In the genomic region with DNA sequence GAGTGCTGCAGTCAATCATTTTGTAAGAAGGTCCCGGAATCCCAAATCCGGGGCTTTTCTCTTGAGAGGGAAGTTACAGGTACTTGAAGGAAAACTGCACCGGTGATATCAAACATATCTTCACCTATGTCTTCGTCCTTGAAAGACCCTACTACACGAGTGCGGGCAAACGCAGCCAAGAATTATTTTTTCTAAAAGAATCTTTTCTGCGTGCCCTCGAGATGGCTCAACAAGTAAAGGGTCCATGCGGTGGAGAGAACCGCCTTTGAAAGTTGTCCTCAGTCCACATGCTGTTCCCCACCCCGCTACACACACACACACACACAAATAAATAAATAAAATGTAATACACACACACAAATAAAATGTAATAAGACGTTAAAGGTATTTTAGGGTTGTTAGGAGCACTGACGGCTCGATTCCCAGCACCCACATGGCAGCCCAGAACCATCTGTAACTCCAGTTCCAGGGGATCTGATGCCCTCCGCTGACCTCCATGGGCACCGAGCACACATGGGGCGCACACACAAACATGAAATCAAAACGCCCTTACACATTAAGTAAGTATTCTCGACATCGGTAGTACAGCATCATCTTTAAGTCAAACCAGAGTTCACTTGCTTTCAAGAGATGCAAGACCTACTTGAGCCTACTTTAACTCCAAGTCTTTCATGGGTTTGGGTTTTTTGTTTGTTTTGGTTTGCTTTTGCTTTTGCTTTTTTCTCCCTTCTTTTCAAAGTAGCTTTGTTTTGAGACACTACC, we compare ENCODE assay signal across 8 mouse cellular contexts. TPM values are rescaled to one million over a fixed set of nuclear protein-coding genes. Genes with fewer than 3 reads are reported as not detected.
DNase-seq lines count a peak whose midpoint lies in the region; ATAC-seq and TF ChIP-seq lines count a peak whose summit lies in the region.

No protein-coding gene starts in this region.

- no peak for DNase-seq in heart, postnatal 14 days
- DNase-seq in forebrain, postnatal 0 days: no peak
- no peak for DNase-seq in natural killer cell, adult 2 months (ENCODE audit: low spot score in 2 of 2)
- DNase-seq in layer of hippocampus, postnatal 10 days (ENCODE audit: low spot score in 2 of 2): no peak
- DNase-seq in urinary bladder, postnatal 25 days (ENCODE audit: low spot score): no peak

- no peak for TF ChIP-seq CTCF in ES-Bruce4 (IDR thresholded peaks at IDR 0.05; ENCODE audit: low read depth, low read length)
- TF ChIP-seq CTCF in forebrain, postnatal 0 days (IDR thresholded peaks at IDR 0.05; ENCODE audit: low read depth): no peak

- H3K4me2 ChIP-seq in heart, embryonic 14.5 days (ENCODE audit: low read length): peak overlapping the region; percentile 67
- H3K4me2 ChIP-seq in forebrain, postnatal 0 days (ENCODE audit: low read depth): peak overlapping the region; percentile 83
- peak overlapping the region; percentile 89 for H3K4me2 ChIP-seq in liver, embryonic 15.5 days

- 49% methylated on average over 21 of the region's 21 CpGs for WGBS in heart, embryonic 14.5 days
- WGBS in forebrain, postnatal 0 days: 46% methylated on average over 21 of the region's 21 CpGs
- 38% methylated on average over 21 of the region's 21 CpGs for WGBS in liver, embryonic 15.5 days (ENCODE audit: insufficient replicate concordance)

- peaks cover 10 to 12% of the 10 kb centered on the region in 2 experiments for H3K4me1 ChIP-seq in heart, embryonic 14.5 days (ENCODE audit: control insufficient read depth in 2 of 2, insufficient read depth in 2 of 2, low read length in 2 of 2)
- H3K4me1 ChIP-seq in ES-Bruce4 (ENCODE audit: control insufficient read depth, insufficient read depth, low read length): peaks cover 2% of the 10 kb centered on the region
- no peaks in the 10 kb centered on the region for H3K4me1 ChIP-seq in forebrain, postnatal 0 days (ENCODE audit: insufficient read depth)
- H3K4me1 ChIP-seq in liver, embryonic 15.5 days (replicated peaks): peaks cover 41% of the 10 kb centered on the region

- TF ChIP-seq POLR2A in ES-Bruce4 (IDR thresholded peaks at IDR 0.05; ENCODE audit: insufficient read depth, low read length): no peak

- intact Hi-C loops in heart, postnatal 14 days (cut with DNase I): loop anchor here (2.0 to 10.0 kb wide), 5 partner anchors 36 to 368 kb away; a partner anchor contains a TSS

- TF ChIP-seq EP300 in ES-Bruce4 (IDR thresholded peaks at IDR 0.05; ENCODE audit: insufficient read depth, low read depth, low read length): no peak

- ATAC-seq in heart, embryonic 14.5 days (ENCODE audit: insufficient number of reproducible peaks, insufficient read depth, low FRiP score, low read depth): no peak
- peak; percentile 7; the same call in 1 of the 2 replicates for ATAC-seq in forebrain, postnatal 0 days
- no peak for ATAC-seq in liver, embryonic 15.5 days (ENCODE audit: insufficient read depth)

- H3K27me3 ChIP-seq in heart, embryonic 14.5 days (ENCODE audit: control insufficient read depth, insufficient read depth, low read length): no peaks in the 10 kb centered on the region
- no peaks in the 10 kb centered on the region; the same call in 1 of the 2 replicates for H3K27me3 ChIP-seq in ES-Bruce4 (ENCODE audit: control insufficient read depth, insufficient read depth, low read length, poor library complexity, severe bottlenecking)
- H3K27me3 ChIP-seq in forebrain, postnatal 0 days (ENCODE audit: insufficient read depth, low read length): no peaks in the 10 kb centered on the region
- H3K27me3 ChIP-seq in liver, embryonic 15.5 days: no peaks in the 10 kb centered on the region; the same call in 1 of the 2 replicates

- peak overlapping the region; percentile 86 for H3K9ac ChIP-seq in heart, embryonic 14.5 days (ENCODE audit: low read length)
- H3K9ac ChIP-seq in ES-Bruce4 (ENCODE audit: low read depth, poor library complexity, severe bottlenecking): peak overlapping the region; percentile 99
- peak overlapping the region; percentile 65 for H3K9ac ChIP-seq in forebrain, postnatal 0 days
- peak overlapping the region; percentile 84 for H3K9ac ChIP-seq in liver, embryonic 15.5 days

- H3K36me3 ChIP-seq in heart, embryonic 14.5 days (ENCODE audit: control insufficient read depth, insufficient read depth, low read length): no peaks in the 10 kb centered on the region
- no peaks in the 10 kb centered on the region for H3K36me3 ChIP-seq in ES-Bruce4 (ENCODE audit: control insufficient read depth, insufficient read depth, low read length, poor library complexity, severe bottlenecking)
- H3K36me3 ChIP-seq in forebrain, postnatal 0 days (ENCODE audit: insufficient read depth): no peaks in the 10 kb centered on the region
- no peaks in the 10 kb centered on the region for H3K36me3 ChIP-seq in liver, embryonic 15.5 days (replicated peaks)

- peak overlapping the region; percentile 86 to 90 for H3K4me3 ChIP-seq in heart, embryonic 14.5 days (ENCODE audit: control insufficient read depth in 1 of 2, insufficient read depth in 1 of 2, low read depth in 1 of 2, low read length in 2 of 2)
- H3K4me3 ChIP-seq in ES-Bruce4 (ENCODE audit: low read depth, low read length): peak overlapping the region; percentile 68
- peak overlapping the region; percentile 76 for H3K4me3 ChIP-seq in forebrain, postnatal 0 days (ENCODE audit: low read depth, low read length)
- H3K4me3 ChIP-seq in liver, embryonic 15.5 days (replicated peaks): peak overlapping the region; percentile 83

- H3K27ac ChIP-seq in heart, embryonic 14.5 days (replicated peaks in 1 of 2; ENCODE audit: control insufficient read depth in 1 of 2, insufficient read depth in 1 of 2, low read depth in 2 of 2, low read length in 2 of 2): peak overlapping the region; percentile 52 to 60; a peak in 2 of 4 replicates
- no peak overlapping the region for H3K27ac ChIP-seq in ES-Bruce4 (ENCODE audit: insufficient read depth, low read length)
- peak overlapping the region; percentile 62 for H3K27ac ChIP-seq in forebrain, postnatal 0 days (ENCODE audit: low read depth, low read length)
- peak overlapping the region; percentile 90 for H3K27ac ChIP-seq in liver, embryonic 15.5 days (replicated peaks)

- no peaks in the 10 kb centered on the region for H3K9me3 ChIP-seq in heart, embryonic 14.5 days (ENCODE audit: control insufficient read depth, low read length)
- no peaks in the 10 kb centered on the region for H3K9me3 ChIP-seq in ES-Bruce4 (replicated peaks; ENCODE audit: control insufficient read depth, insufficient read depth, low read length, poor library complexity, severe bottlenecking)
- H3K9me3 ChIP-seq in forebrain, postnatal 0 days (ENCODE audit: low read length): no peaks in the 10 kb centered on the region
- no peaks in the 10 kb centered on the region for H3K9me3 ChIP-seq in liver, embryonic 15.5 days (replicated peaks)

RNA-seq across cellular contexts. Expression of a gene that starts 0.8 kb away (rescaled TPM):
- 19.7 and 22.2 TPM in 2 replicates for polyA plus RNA-seq in heart, embryonic 14.5 days (2014; fragmentation: Nextera tagmentation; extraction: Ambion mirVana)
- total RNA-seq in heart, postnatal 14 days (2021): 10 to 100 TPM; 22.6 to 22.7 TPM
- polyA plus RNA-seq in ES-Bruce4 (2011; ENCODE audit: insufficient read depth, insufficient read length, low read depth, missing spikeins): 35.6 and 43.9 TPM in 2 replicates
- 3.4 and 5.7 TPM in 2 replicates for total RNA-seq in forebrain, postnatal 0 days (2014; rRNA removed)
- polyA plus RNA-seq in forebrain, postnatal 0 days (2015; fragmentation: Nextera tagmentation; extraction: Ambion mirVana): 1.9 and 2.7 TPM in 2 replicates
- 5.1 TPM in 2 replicates for polyA plus RNA-seq in liver, embryonic 15.5 days (2015; fragmentation: Nextera tagmentation; extraction: Ambion mirVana)
- 1 to 10 TPM; 7.3 to 7.6 TPM for total RNA-seq in layer of hippocampus, postnatal 10 days (2021)

RNA-seq across cellular contexts. Expression of a gene that starts 36.7 kb away (rescaled TPM):
- polyA plus RNA-seq in heart, embryonic 14.5 days (2014; fragmentation: Nextera tagmentation; extraction: Ambion mirVana): 1.6 and 1.8 TPM in 2 replicates
- 1 to 10 TPM; 6.5 to 8.6 TPM for total RNA-seq in heart, postnatal 14 days (2021)
- 6.1 and 7.6 TPM in 2 replicates for polyA plus RNA-seq in ES-Bruce4 (2011; ENCODE audit: insufficient read depth, insufficient read length, low read depth, missing spikeins)
- total RNA-seq in forebrain, postnatal 0 days (2014; rRNA removed): 5.2 and 7.9 TPM in 2 replicates
- 1.6 and 2.6 TPM in 2 replicates for polyA plus RNA-seq in forebrain, postnatal 0 days (2015; fragmentation: Nextera tagmentation; extraction: Ambion mirVana)
- polyA plus RNA-seq in liver, embryonic 15.5 days (2015; fragmentation: Nextera tagmentation; extraction: Ambion mirVana): 2.1 and 2.4 TPM in 2 replicates
- 10 to 100 TPM; 11.6 to 12.4 TPM for total RNA-seq in layer of hippocampus, postnatal 10 days (2021)
